Mouse (Mus musculus) cortical plate, adult 2 months (tissue): ENCODE results near the gene Trak1. TPM values are rescaled to one million over a fixed set of nuclear protein-coding genes. Genes with fewer than 3 reads are reported as not detected.

Experiments
- H3K27ac ChIP-seq: fragments of 200-500 bp; 2 replicates; pipeline ENCODE4 v1.5.1; 2012; ENCODE audit warnings: low read length, control low read depth, inconsistent platforms; ENCODE audit not compliant: insufficient read depth
- H3K4me1 ChIP-seq: fragments of 200-500 bp; 2 replicates; pipeline ENCODE4 v1.6.1; 2011; ENCODE audit warnings: low read length; ENCODE audit not compliant: control insufficient read depth, insufficient read depth
- H3K4me3 ChIP-seq: fragments of 200-500 bp; 2 replicates; pipeline ENCODE4 v1.5.1; 2011; ENCODE audit warnings: mild to moderate bottlenecking, low read length, control low read depth; ENCODE audit not compliant: insufficient read depth
- CTCF ChIP-seq: fragments of 200-500 bp; IDR thresholded peaks from 2 replicates; pipeline ENCODE4 v1.5.1; 2011; ENCODE audit warnings: mild to moderate bottlenecking, control low read depth, low read length; ENCODE audit not compliant: insufficient read depth; ENCODE audit errors: extremely low read depth
- POLR2A ChIP-seq: fragments of 200-500 bp; IDR thresholded peaks from 2 replicates; pipeline ENCODE4 v1.6.1; 2011; ENCODE audit warnings: mild to moderate bottlenecking, low read length, control low read depth; ENCODE audit not compliant: insufficient read depth; ENCODE audit errors: extremely low read depth
- polyA plus RNA-seq: library from polyadenylated mRNA; depleted of rRNA; stranded (reverse); fragments of >200 nt; gene quantifications from 2 replicates; pipeline ENCODE4 v1.2.3, GENCODE M21; 2012

Gene Trak1
- polyA plus RNA-seq, 1 experiment: 139 TPM

- Histone ChIP-seq H3K27ac (no peak overlapping the region), H3K4me1 (peaks cover 23% of the 10 kb centered on the region)
These were observed 54.2 kb downstream of the Trak1 start for GRCm38 (mm10) chr9:121351388-121352078.

GRCm38 (mm10) chr9:121352131-121352606 lies 54.9 kb downstream of the Trak1 start:
- H3K4me3 ChIP-seq: no peak overlapping the region
- TF ChIP-seq POLR2A (no peak), CTCF (peak; percentile 51)
- H3K27ac ChIP-seq: no peak overlapping the region
- peaks cover 23% of the 10 kb centered on the region for H3K4me1 ChIP-seq

More at GRCm38 (mm10) chr9:121351388-121352078, 54.2 kb downstream of the Trak1 start:
- H3K4me3 ChIP-seq: no peak overlapping the region
- TF ChIP-seq CTCF (no peak), POLR2A (no peak)

- H3K4me3 ChIP-seq: no peak overlapping the region
- TF ChIP-seq CTCF: no peak
- TF ChIP-seq POLR2A: no peak
- peaks cover 23% of the 10 kb centered on the region for H3K4me1 ChIP-seq
- no peak overlapping the region for H3K27ac ChIP-seq
These were observed 55.4 kb downstream of the Trak1 start for GRCm38 (mm10) chr9:121352726-121353125.

GRCm38 (mm10) chr9:121354792-121355390 lies 57.6 kb downstream of the Trak1 start:
- H3K4me3 ChIP-seq: no peak overlapping the region
- no peak for TF ChIP-seq POLR2A
- TF ChIP-seq CTCF: peak; percentile 51
- peak overlapping the region; percentile 91 for H3K27ac ChIP-seq
- H3K4me1 ChIP-seq: peaks cover 23% of the 10 kb centered on the region

GRCm38 (mm10) chr9:121355431-121356141 lies 58.3 kb downstream of the Trak1 start:
- Histone ChIP-seq H3K4me3 (no peak overlapping the region), H3K27ac (peak overlapping the region; percentile 91), H3K4me1 (peaks cover 24% of the 10 kb centered on the region)
- peak; percentile 76 for TF ChIP-seq POLR2A
- no peak for TF ChIP-seq CTCF

GRCm38 (mm10) chr9:121357102-121357501 lies 59.8 kb downstream of the Trak1 start:
- H3K27ac ChIP-seq: no peak overlapping the region
- H3K4me3 ChIP-seq: no peak overlapping the region
- peaks cover 26% of the 10 kb centered on the region for H3K4me1 ChIP-seq
- no peak for TF ChIP-seq CTCF
- TF ChIP-seq POLR2A: no peak

- Histone ChIP-seq H3K27ac (no peak overlapping the region), H3K4me1 (peaks cover 25% of the 10 kb centered on the region), H3K4me3 (no peak overlapping the region)
- TF ChIP-seq POLR2A: no peak
- TF ChIP-seq CTCF: no peak
These were observed 60.4 kb downstream of the Trak1 start for GRCm38 (mm10) chr9:121357582-121358275.

- H3K27ac ChIP-seq: no peak overlapping the region
- H3K4me1 ChIP-seq: peaks cover 20% of the 10 kb centered on the region
- no peak for TF ChIP-seq CTCF
- TF ChIP-seq POLR2A: no peak
- H3K4me3 ChIP-seq: no peak overlapping the region
These were observed 61.1 kb downstream of the Trak1 start for GRCm38 (mm10) chr9:121358418-121358817.

GRCm38 (mm10) chr9:121359266-121359972 lies 62.1 kb downstream of the Trak1 start:
- Histone ChIP-seq H3K4me1 (peaks cover 17% of the 10 kb centered on the region), H3K27ac (peak overlapping the region; percentile 24), H3K4me3 (no peak overlapping the region)
- no peak for TF ChIP-seq CTCF
- no peak for TF ChIP-seq POLR2A
